Mouse (Mus musculus) layer of hippocampus, adult 9-11 months (tissue): ENCODE measurements around the gene Iffo1.

Source experiments
- DNase-seq: peaks from one replicate; pipeline ENCODE4 v3.0.0; 2022

The Iffo1 gene

DNA sequence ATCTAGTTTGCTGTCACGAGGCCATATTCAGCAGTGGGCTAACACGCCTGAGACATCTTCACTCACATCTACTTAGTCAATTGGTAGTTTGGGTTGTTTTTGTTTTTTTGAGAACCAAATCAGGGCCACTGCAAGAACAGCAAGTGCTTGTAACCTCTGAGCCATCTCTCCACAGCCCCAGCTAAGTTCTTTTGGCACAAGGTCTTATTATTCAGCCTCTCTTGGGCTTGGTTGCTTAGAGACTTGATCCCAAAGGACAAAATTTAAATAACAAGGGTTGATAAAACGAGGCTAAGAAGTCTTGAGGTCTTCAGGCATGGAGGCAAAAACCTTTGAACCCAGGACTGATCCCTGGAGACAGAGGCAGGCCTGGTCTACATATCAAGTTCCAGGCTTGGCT is 51.3 kb downstream of the Iffo1 start:
- DNase-seq, result no peak

DNA sequence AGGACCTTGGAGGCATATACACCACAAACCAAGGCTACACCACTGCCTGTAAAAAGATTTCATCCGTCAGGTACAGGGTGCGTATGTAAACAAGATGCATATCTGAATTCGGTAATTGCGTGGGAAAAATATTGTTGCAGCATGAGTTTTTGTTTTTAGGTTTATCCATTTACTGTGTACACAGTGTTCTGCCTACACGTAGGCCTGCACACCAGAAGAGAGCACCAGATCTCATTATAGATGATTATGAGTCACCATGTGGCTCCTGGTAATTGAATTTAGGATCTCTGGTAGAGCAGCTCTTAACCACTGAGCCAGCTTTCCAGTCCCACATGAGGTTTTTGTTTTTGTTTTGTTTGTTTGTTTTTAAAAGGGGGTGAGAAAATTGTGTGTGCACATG is 52.1 kb downstream of the Iffo1 start:
- DNase-seq, result no peak

GRCm38 (mm10) chr6:125210436-125210835 is 65.4 kb downstream of the Iffo1 start:
- DNase-seq, result no peak
